8 mouse cellular contexts compared by ENCODE assay signal in genomic region chr8:95254564-95255434, GRCm38 (mm10). TPM values are rescaled to one million over a fixed set of nuclear protein-coding genes. Genes with fewer than 3 reads are reported as not detected.
A peak's percentile ranks its signal among the peaks of the same experiment; 100 is the strongest.
DNase-seq lines count a peak whose midpoint lies in the region; ATAC-seq lines count a peak whose summit lies in the region.

No protein-coding gene starts in this region.

- H3K4me3 ChIP-seq in hindbrain, embryonic 13.5 days: peak overlapping the region; percentile 26; the same call in 1 of the 2 replicates

- no peaks in the 10 kb centered on the region for H3K36me3 ChIP-seq in hindbrain, embryonic 13.5 days

- H3K9ac ChIP-seq in hindbrain, embryonic 13.5 days: peak overlapping the region; percentile 36; the same call in 1 of the 2 replicates

- no peaks in the 10 kb centered on the region for H3K27me3 ChIP-seq in hindbrain, embryonic 13.5 days

- ATAC-seq in hindbrain, embryonic 13.5 days (ENCODE audit: low FRiP score): peak; percentile 91

- 0 out of 2 replicates have a peak overlapping the region, but pooled peaks have one; percentile 35 for H3K27ac ChIP-seq in hindbrain, embryonic 13.5 days

- H3K9me3 ChIP-seq in hindbrain, embryonic 13.5 days: no peaks in the 10 kb centered on the region

- DNase-seq in NIH3T3 (ENCODE audit: low read depth): peak; percentile 96
- DNase-seq in cerebellum, postnatal 10 days: peak; percentile 99
- DNase-seq in frontal cortex, postnatal 14 days (ENCODE audit: low spot score in 2 of 2): peak; percentile 91 to 98
- DNase-seq in layer of hippocampus, postnatal 25 days (ENCODE audit: extremely low spot score in 1 of 2, low spot score in 1 of 2): peak; percentile 98 to 100
- peak; percentile 97 for DNase-seq in lung, postnatal 25 days (ENCODE audit: low spot score)
- peak; percentile 97 for DNase-seq in retina, postnatal 1 day
- DNase-seq in urinary bladder, adult 18-20 months (ENCODE audit: low spot score in 2 of 2): peak; percentile 91 to 93

- no peaks in the 10 kb centered on the region for H3K4me1 ChIP-seq in hindbrain, embryonic 13.5 days (replicated peaks)

- 21% methylated on average over 16 of the region's 16 CpGs for whole genome bisulfite sequencing in hindbrain, embryonic 13.5 days

- H3K4me2 ChIP-seq in hindbrain, embryonic 13.5 days: peak overlapping the region; percentile 54

RNA-seq across cellular contexts. Expression of gene Cngb1, which starts 51.6 kb away (rescaled TPM):
- polyA plus RNA-seq in hindbrain, embryonic 13.5 days (2015; fragmentation: Nextera tagmentation; extraction: Ambion mirVana): 0.45 and 0.48 TPM in 2 replicates
- 1 to 10 TPM in 1 of 2 experiments, under 1 TPM in 1; 0.86 to 1.1 TPM for total RNA-seq in layer of hippocampus, postnatal 25 days (2021)

RNA-seq across cellular contexts. Expression of gene Kifc3, which starts 52.2 kb away (rescaled TPM):
- polyA plus RNA-seq in hindbrain, embryonic 13.5 days (2015; fragmentation: Nextera tagmentation; extraction: Ambion mirVana): 16.5 and 20.2 TPM in 2 replicates
- total RNA-seq in layer of hippocampus, postnatal 25 days (2021): 10 to 100 TPM; 54.2 to 63.7 TPM

RNA-seq across cellular contexts. Expression of gene Tepp, which starts 55.6 kb away (rescaled TPM):
- 0.94 and 2.1 TPM in 2 replicates for polyA plus RNA-seq in hindbrain, embryonic 13.5 days (2015; fragmentation: Nextera tagmentation; extraction: Ambion mirVana)
- not detected for total RNA-seq in layer of hippocampus, postnatal 25 days (2021)

Comparison
In these comparisons a context has a peak if more than half of its experiments do, and no peak if none do; other contexts are left out.
1. Peak in every context shown above with its lines: DNase-seq, ATAC-seq, H3K4me3 ChIP-seq and H3K27ac ChIP-seq.